12 mouse cellular contexts compared by ENCODE assay signal in the genomic region with DNA sequence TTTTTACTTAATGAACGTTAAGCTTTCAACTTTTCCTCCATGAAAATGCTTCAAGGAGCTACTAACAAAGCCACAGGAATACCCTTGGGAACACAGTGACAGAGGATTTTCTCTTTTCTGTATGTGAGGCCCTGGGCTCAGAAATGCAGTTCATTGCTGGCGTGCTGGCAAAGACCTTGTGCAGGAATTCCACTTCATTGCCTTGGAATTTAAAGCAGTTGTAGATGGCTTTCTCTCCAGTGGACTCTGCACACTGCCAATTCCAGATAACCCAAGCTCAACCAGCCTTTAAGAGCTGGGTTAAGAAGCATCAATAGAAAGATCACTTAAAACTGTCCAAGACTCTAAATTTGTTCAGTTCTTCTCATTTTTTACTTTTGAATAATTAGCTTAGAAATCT. TPM values are rescaled to one million over a fixed set of nuclear protein-coding genes. Genes with fewer than 3 reads are reported as not detected.
DNase-seq lines count a peak whose midpoint lies in the region; ATAC-seq and TF ChIP-seq lines count a peak whose summit lies in the region.
"Had no signal": no experiment of that assay in that cellular context is flagged by ENCODE, and none has a peak within 500 bp of the region (broad histone marks: within the 10 kb centered on the region; RNA-seq: fewer than 3 reads in every experiment).

No protein-coding gene starts in this region.

- H3K4me2 ChIP-seq in embryonic facial prominence, embryonic 14.5 days (ENCODE audit: low read depth, low read length): no peak overlapping the region
- no peak overlapping the region for H3K4me2 ChIP-seq in midbrain, postnatal 0 days (ENCODE audit: low read depth, low read length, poor library complexity, severe bottlenecking)
- H3K4me2 ChIP-seq in midbrain, embryonic 11.5 days: no peak overlapping the region
- H3K4me2 ChIP-seq: forebrain, embryonic 15.5 days; liver, embryonic 15.5 days had no signal

- peak; percentile 22 for DNase-seq in embryonic facial prominence, embryonic 14.5 days (ENCODE audit: low spot score)
- DNase-seq in embryonic facial prominence, embryonic 10.5 days (ENCODE audit: low spot score): no peak
- DNase-seq in midbrain, postnatal 0 days (ENCODE audit: low spot score): peak; percentile 6
- no peak for DNase-seq in midbrain, embryonic 11.5 days (ENCODE audit: low spot score, missing footprints)
- DNase-seq in kidney, adult 9 months: peak; percentile 57
- DNase-seq in lung, postnatal 36 days: peak; percentile 69
- DNase-seq in natural killer cell, adult 2 months (ENCODE audit: low spot score in 2 of 2): no peak

- H3K36me3 ChIP-seq in embryonic facial prominence, embryonic 14.5 days (ENCODE audit: control insufficient read depth, insufficient read depth, low read length): peaks cover 93% of the 10 kb centered on the region
- peaks cover 100% of the 10 kb centered on the region for H3K36me3 ChIP-seq in embryonic facial prominence, embryonic 10.5 days (replicated peaks)
- peaks cover 64% of the 10 kb centered on the region for H3K36me3 ChIP-seq in midbrain, postnatal 0 days (ENCODE audit: insufficient read depth, low read length)
- H3K36me3 ChIP-seq in midbrain, embryonic 11.5 days (ENCODE audit: control insufficient read depth, insufficient read depth, low read length): peaks cover 46% of the 10 kb centered on the region

- H3K9ac ChIP-seq in embryonic facial prominence, embryonic 14.5 days (ENCODE audit: low read depth, low read length): no peak overlapping the region
- H3K9ac ChIP-seq in midbrain, postnatal 0 days (replicated peaks; ENCODE audit: low read length, poor library complexity, severe bottlenecking): no peak overlapping the region
- H3K9ac ChIP-seq in midbrain, embryonic 11.5 days (ENCODE audit: low read length): no peak overlapping the region
- H3K9ac ChIP-seq: forebrain, embryonic 15.5 days; liver, embryonic 15.5 days had no signal

- WGBS in embryonic facial prominence, embryonic 14.5 days: 82% methylated on average over 2 of the region's 2 CpGs
- WGBS in embryonic facial prominence, embryonic 10.5 days: 85% methylated on average over 2 of the region's 2 CpGs
- WGBS in midbrain, postnatal 0 days: 63% methylated on average over 2 of the region's 2 CpGs
- 92% methylated on average over 2 of the region's 2 CpGs for WGBS in midbrain, embryonic 11.5 days

- H3K27ac ChIP-seq in embryonic facial prominence, embryonic 14.5 days (replicated peaks; ENCODE audit: low read depth, low read length): no peak overlapping the region
- no peak overlapping the region for H3K27ac ChIP-seq in embryonic facial prominence, embryonic 10.5 days (replicated peaks)
- no peak overlapping the region for H3K27ac ChIP-seq in midbrain, postnatal 0 days (ENCODE audit: low read depth, low read length)
- no peak overlapping the region for H3K27ac ChIP-seq in midbrain, embryonic 11.5 days (ENCODE audit: low read depth, low read length)
- H3K27ac ChIP-seq: forebrain, embryonic 15.5 days; liver, embryonic 15.5 days had no signal

- H3K4me1 ChIP-seq in embryonic facial prominence, embryonic 14.5 days (ENCODE audit: control insufficient read depth, insufficient read depth, low read length): no peaks in the 10 kb centered on the region
- H3K4me1 ChIP-seq in embryonic facial prominence, embryonic 10.5 days: no peaks in the 10 kb centered on the region
- no peaks in the 10 kb centered on the region for H3K4me1 ChIP-seq in midbrain, postnatal 0 days (ENCODE audit: insufficient read depth, low read length)
- no peaks in the 10 kb centered on the region for H3K4me1 ChIP-seq in midbrain, embryonic 11.5 days (ENCODE audit: control insufficient read depth, insufficient read depth, low read length)
- H3K4me1 ChIP-seq: forebrain, embryonic 15.5 days had no signal

- TF ChIP-seq CTCF in midbrain, postnatal 0 days (IDR thresholded peaks at IDR 0.05): no peak

- ATAC-seq in embryonic facial prominence, embryonic 14.5 days (ENCODE audit: low read depth): no peak
- ATAC-seq in midbrain, postnatal 0 days (ENCODE audit: low FRiP score): no peak
- no peak for ATAC-seq in midbrain, embryonic 11.5 days (ENCODE audit: low FRiP score)
- no peak for ATAC-seq in erythroblast, adult 5-6 weeks (replicated peaks; ENCODE audit: low FRiP score, poor library complexity, severe bottlenecking)
- ATAC-seq: forebrain, embryonic 15.5 days; intestine, postnatal 0 days had no signal

- no peaks in the 10 kb centered on the region for H3K27me3 ChIP-seq in embryonic facial prominence, embryonic 14.5 days (replicated peaks; ENCODE audit: control insufficient read depth, insufficient read depth, low read length)
- no peaks in the 10 kb centered on the region for H3K27me3 ChIP-seq in embryonic facial prominence, embryonic 10.5 days (replicated peaks; ENCODE audit: low read depth, poor library complexity, severe bottlenecking)
- H3K27me3 ChIP-seq in midbrain, postnatal 0 days (ENCODE audit: insufficient read depth, low read length): no peaks in the 10 kb centered on the region
- no peaks in the 10 kb centered on the region for H3K27me3 ChIP-seq in midbrain, embryonic 11.5 days (ENCODE audit: control insufficient read depth, insufficient read depth, low read length)
- H3K27me3 ChIP-seq: CH12.LX; forebrain, embryonic 15.5 days; liver, embryonic 15.5 days had no signal

- no peak overlapping the region for H3K4me3 ChIP-seq in embryonic facial prominence, embryonic 14.5 days (ENCODE audit: low read depth, low read length)
- no peak overlapping the region for H3K4me3 ChIP-seq in embryonic facial prominence, embryonic 10.5 days
- H3K4me3 ChIP-seq in midbrain, postnatal 0 days (ENCODE audit: low read depth, low read length): no peak overlapping the region
- no peak overlapping the region for H3K4me3 ChIP-seq in midbrain, embryonic 11.5 days (ENCODE audit: low read depth, low read length)
- H3K4me3 ChIP-seq: forebrain, embryonic 15.5 days; liver, embryonic 15.5 days had no signal

- H3K9me3 ChIP-seq in embryonic facial prominence, embryonic 14.5 days (ENCODE audit: control insufficient read depth, low read length): no peaks in the 10 kb centered on the region
- no peaks in the 10 kb centered on the region for H3K9me3 ChIP-seq in embryonic facial prominence, embryonic 10.5 days
- no peaks in the 10 kb centered on the region for H3K9me3 ChIP-seq in midbrain, postnatal 0 days (ENCODE audit: low read length)
- H3K9me3 ChIP-seq in midbrain, embryonic 11.5 days (ENCODE audit: control insufficient read depth, low read length): no peaks in the 10 kb centered on the region
- H3K9me3 ChIP-seq: forebrain, embryonic 15.5 days; liver, embryonic 15.5 days had no signal

RNA-seq across cellular contexts. Expression of a gene that starts 32.4 kb away (rescaled TPM):
- polyA plus RNA-seq in embryonic facial prominence, embryonic 14.5 days (2014; fragmentation: Nextera tagmentation; extraction: Ambion mirVana): 99.5 and 111 TPM in 2 replicates
- polyA plus RNA-seq in embryonic facial prominence, embryonic 10.5 days (2016; fragmentation: Nextera tagmentation; extraction: Ambion mirVana): 215 and 230 TPM in 2 replicates
- total RNA-seq in midbrain, postnatal 0 days (2014; rRNA removed): 58.4 and 70.1 TPM in 2 replicates
- 85.7 and 86.2 TPM in 2 replicates for polyA plus RNA-seq in midbrain, postnatal 0 days (2015; fragmentation: Nextera tagmentation; extraction: Ambion mirVana)
- 158 and 162 TPM in 2 replicates for polyA plus RNA-seq in midbrain, embryonic 11.5 days (2014; fragmentation: Nextera tagmentation; extraction: Ambion mirVana)
- total RNA-seq in erythroblast, adult 5-6 weeks (2015; ENCODE audit: low replicate concordance): 9.6 and 13.2 TPM in 2 replicates
- total RNA-seq in erythroblast, adult 5-6 weeks (2017; ENCODE audit: low replicate concordance): 20.2 and 29.2 TPM in 2 replicates

Comparison
In these comparisons a context has a peak if more than half of its experiments do, and no peak if none do; other contexts are left out.
1. DNase-seq: peak in embryonic facial prominence, embryonic 14.5 days (single experiment), midbrain, postnatal 0 days (single experiment), kidney, adult 9 months (single experiment) and lung, postnatal 36 days (single experiment); none in embryonic facial prominence, embryonic 10.5 days (single experiment), midbrain, embryonic 11.5 days (single experiment) and natural killer cell, adult 2 months (0 of 2).